Mouse (Mus musculus) midbrain, embryonic 11.5 days (tissue): ENCODE measurements around the gene Gpc6. TPM values are rescaled to one million over a fixed set of nuclear protein-coding genes. Genes with fewer than 3 reads are reported as not detected.

Source experiments
- ATAC-seq: fragments of 200-750 bp; cut with Nextera tagmentation; 2 replicates; pipeline ENCODE4 v1.8.0; 2017; ENCODE audit warnings: moderate TSS enrichment, moderate library complexity; ENCODE audit not compliant: low FRiP score
- DNase-seq: peaks from one replicate; pipeline ENCODE4 v3.0.0; 2015; ENCODE audit warnings: low spot score; ENCODE audit errors: missing footprints
- H3K27ac ChIP-seq: fragments of 300-500 bp; sonication (generic); 2 replicates; pipeline ENCODE4 v1.5.1; 2014; ENCODE audit warnings: low read depth, low read length
- H3K27me3 ChIP-seq: fragments of 300-500 bp; sonication (generic); 2 replicates; pipeline ENCODE4 v1.6.1; 2014; ENCODE audit warnings: mild to moderate bottlenecking, low read length, moderate library complexity, mixed read lengths; ENCODE audit not compliant: control insufficient read depth, insufficient read depth
- H3K36me3 ChIP-seq: fragments of 300-500 bp; sonication (generic); 2 replicates; pipeline ENCODE4 v1.6.1; 2014; ENCODE audit warnings: mild to moderate bottlenecking, low read length, moderate library complexity, mixed read lengths; ENCODE audit not compliant: control insufficient read depth, insufficient read depth
- H3K4me1 ChIP-seq: fragments of 300-500 bp; sonication (generic); 2 replicates; pipeline ENCODE4 v1.6.1; 2014; ENCODE audit warnings: low read length; ENCODE audit not compliant: control insufficient read depth, insufficient read depth
- H3K4me2 ChIP-seq: fragments of 300-500 bp; sonication (generic); 2 replicates; pipeline ENCODE4 v1.6.1; 2014; ENCODE audit warnings: mild to moderate bottlenecking, moderate library complexity
- H3K4me3 ChIP-seq: fragments of 300-500 bp; sonication (generic); 2 replicates; pipeline ENCODE4 v1.5.1; 2014; ENCODE audit warnings: low read depth, low read length
- H3K9ac ChIP-seq: fragments of 300-500 bp; sonication (generic); 2 replicates; pipeline ENCODE4 v1.6.1; 2014; ENCODE audit warnings: low read length
- H3K9me3 ChIP-seq: fragments of 300-500 bp; sonication (generic); 2 replicates; pipeline ENCODE4 v1.6.1; 2016; ENCODE audit warnings: low read length; ENCODE audit not compliant: control insufficient read depth
- WGBS: fragments of 180-500 bp; shearing (Covaris S2); extraction: QIAGEN DNeasy Blood & Tissue Kit; methylation state at CpG from one replicate; pipeline ENCODE4 v1.1.7; 2014; 5-methylcytosine and 5-hydroxymethylcytosine counted together
- polyA plus RNA-seq: library from polyadenylated mRNA; unstranded; fragments of >200 nt; fragmentation: Nextera tagmentation; extraction: Ambion mirVana; gene quantifications from 2 replicates; pipeline ENCODE4 v1.2.1, GENCODE M21; 2014

Gene Gpc6
- polyA plus RNA-seq, 1 experiment from 2014 or later = 24.6 TPM

DNA sequence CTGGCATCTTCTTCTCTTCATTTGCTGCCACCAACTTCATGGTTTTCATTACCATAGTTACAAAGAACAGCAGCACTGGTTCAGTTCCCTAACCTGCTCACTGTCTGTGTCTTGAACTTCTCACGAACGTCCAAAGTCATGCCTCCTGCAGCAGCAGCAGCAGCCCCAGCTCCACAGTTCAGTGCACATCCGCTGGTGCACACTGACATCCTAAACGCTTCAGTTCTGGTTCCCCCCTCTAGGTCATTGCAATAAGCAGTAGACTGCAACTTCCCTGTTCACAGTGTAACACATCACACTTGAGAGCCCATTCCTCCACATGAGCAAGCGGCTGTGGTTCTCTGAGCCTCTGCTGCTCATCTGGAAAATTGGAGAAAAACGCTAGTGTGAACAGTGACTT is 573.7 kb downstream of the Gpc6 start:
- Histone ChIP-seq H3K4me3 (no peak overlapping the region), H3K27ac (no peak overlapping the region), H3K36me3 (no peaks in the 10 kb centered on the region), H3K9me3 (no peaks in the 10 kb centered on the region), H3K27me3 (no peaks in the 10 kb centered on the region), H3K9ac (no peak overlapping the region), H3K4me2 (no peak overlapping the region), H3K4me1 (no peaks in the 10 kb centered on the region)
- no peak for ATAC-seq
- 82% methylated on average over 6 of the region's 6 CpGs for WGBS
- DNase-seq = no peak

- ATAC-seq (no peak), DNase-seq (no peak)
These were observed 574.2 kb downstream of the Gpc6 start for GRCm38 (mm10) chr14:117499354-117499753.

DNA sequence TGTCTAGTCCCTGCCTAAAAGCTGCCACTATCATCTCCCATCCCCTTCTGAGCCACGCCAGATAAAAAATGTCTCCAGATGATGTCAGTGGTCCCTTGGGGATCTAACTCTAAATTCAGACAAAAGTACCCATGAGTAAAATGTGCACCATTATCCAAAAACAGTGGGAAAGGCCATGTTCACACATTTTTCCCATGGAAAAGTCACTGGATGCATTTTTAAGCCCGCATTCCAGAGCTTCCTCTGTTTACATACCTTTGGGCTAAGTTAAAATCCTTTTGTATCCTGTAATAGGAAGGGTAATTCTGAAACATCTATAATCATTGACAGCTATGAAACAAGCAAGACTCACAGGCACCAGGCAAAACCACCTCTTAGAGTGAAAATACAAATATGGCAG is 589.7 kb downstream of the Gpc6 start:
- ATAC-seq (no peak), DNase-seq (no peak)
- Histone ChIP-seq H3K27me3 (no peaks in the 10 kb centered on the region), H3K9ac (no peak overlapping the region), H3K27ac (no peak overlapping the region), H3K4me2 (no peak overlapping the region), H3K4me3 (no peak overlapping the region), H3K4me1 (no peaks in the 10 kb centered on the region), H3K36me3 (no peaks in the 10 kb centered on the region), H3K9me3 (no peaks in the 10 kb centered on the region)
- 73% methylated on average over 2 of the region's 2 CpGs for WGBS

More at GRCm38 (mm10) chr14:117499354-117499753, 574.2 kb downstream of the Gpc6 start:
- Histone ChIP-seq H3K4me1 (no peaks in the 10 kb centered on the region), H3K9me3 (no peaks in the 10 kb centered on the region), H3K27me3 (no peaks in the 10 kb centered on the region), H3K4me3 (no peak overlapping the region), H3K36me3 (no peaks in the 10 kb centered on the region), H3K27ac (no peak overlapping the region), H3K4me2 (no peak overlapping the region), H3K9ac (no peak overlapping the region)
- 89% methylated on average over 4 of the region's 4 CpGs for WGBS

DNA sequence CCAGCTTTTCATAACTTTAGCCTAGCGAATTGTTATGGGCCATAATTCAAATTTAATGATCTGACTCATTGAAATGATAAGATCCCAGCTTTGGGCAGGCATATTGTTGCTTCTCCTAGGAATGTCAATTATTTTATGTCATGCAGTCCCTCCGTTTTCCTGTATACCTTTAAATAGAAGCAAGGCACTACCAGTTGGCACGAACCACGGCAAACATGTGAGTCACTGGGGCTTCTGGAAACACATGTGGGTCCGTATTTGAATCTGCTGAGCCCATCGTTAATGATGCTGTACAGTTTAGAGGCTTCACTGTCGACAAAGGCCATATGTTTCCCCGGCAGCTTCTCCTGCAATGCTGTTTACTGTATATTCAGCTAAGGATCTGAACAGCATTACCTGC is 594.5 kb downstream of the Gpc6 start:
- H3K36me3 ChIP-seq = no peaks in the 10 kb centered on the region
- H3K4me1 ChIP-seq = no peaks in the 10 kb centered on the region
- H3K27ac ChIP-seq = no peak overlapping the region
- H3K4me2 ChIP-seq = no peak overlapping the region
- no peak overlapping the region for H3K9ac ChIP-seq
- DNase-seq (no peak), ATAC-seq (no peak)
- WGBS = 92% methylated on average over 8 of the region's 8 CpGs
- no peak overlapping the region for H3K4me3 ChIP-seq
- H3K27me3 ChIP-seq = no peaks in the 10 kb centered on the region
- H3K9me3 ChIP-seq = no peaks in the 10 kb centered on the region

DNA sequence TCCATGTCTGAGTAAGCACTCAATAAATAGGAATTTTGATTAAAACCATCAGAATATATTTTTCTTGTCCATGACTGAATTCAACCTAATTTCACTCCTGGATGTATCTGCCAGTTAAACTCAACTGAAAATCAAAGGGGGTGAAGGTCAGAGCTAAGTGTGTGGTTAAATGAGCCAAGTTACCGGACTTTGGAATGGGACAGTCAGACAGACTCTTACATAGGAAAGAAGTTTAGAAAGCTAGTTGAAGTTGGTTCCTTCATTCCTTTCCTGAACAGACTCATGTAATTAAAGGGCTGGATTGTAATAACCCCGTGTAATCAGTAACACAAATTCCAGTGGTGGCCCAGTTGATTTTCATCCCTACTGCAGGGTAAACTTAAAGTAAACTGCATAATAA is 595.6 kb downstream of the Gpc6 start:
- H3K4me1 ChIP-seq = no peaks in the 10 kb centered on the region
- no peaks in the 10 kb centered on the region for H3K27me3 ChIP-seq
- ATAC-seq (no peak), DNase-seq (no peak)
- no peak overlapping the region for H3K4me2 ChIP-seq
- WGBS = 83% methylated on average over 2 of the region's 2 CpGs
- no peak overlapping the region for H3K4me3 ChIP-seq
- no peaks in the 10 kb centered on the region for H3K9me3 ChIP-seq
- no peak overlapping the region for H3K9ac ChIP-seq
- H3K27ac ChIP-seq = no peak overlapping the region
- H3K36me3 ChIP-seq = no peaks in the 10 kb centered on the region

DNA sequence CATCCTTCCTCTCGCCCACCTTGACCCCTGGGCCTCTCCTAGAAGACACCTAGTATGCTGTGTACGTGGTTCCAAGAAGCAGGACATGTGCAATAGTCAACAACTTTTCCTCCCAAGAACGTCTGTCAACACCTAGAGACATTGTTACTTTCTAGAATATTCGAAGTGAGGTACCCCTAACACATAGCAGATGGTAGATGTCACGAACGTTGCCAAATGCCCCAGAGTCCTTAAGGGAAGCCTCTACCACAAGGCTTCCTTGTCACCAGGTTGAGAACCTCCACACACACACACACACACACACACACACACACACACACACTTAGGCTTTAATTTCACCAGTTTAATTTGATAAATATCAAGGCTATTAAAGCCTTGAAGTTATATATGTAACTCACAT is 600.0 kb downstream of the Gpc6 start:
- ATAC-seq (no peak), DNase-seq (no peak)
- Histone ChIP-seq H3K27me3 (no peaks in the 10 kb centered on the region), H3K9me3 (no peaks in the 10 kb centered on the region), H3K4me1 (no peaks in the 10 kb centered on the region), H3K4me3 (no peak overlapping the region), H3K9ac (no peak overlapping the region), H3K27ac (no peak overlapping the region), H3K4me2 (no peak overlapping the region), H3K36me3 (no peaks in the 10 kb centered on the region)
- WGBS = 93% methylated on average over 6 of the region's 6 CpGs

GRCm38 (mm10) chr14:117527053-117527452 is 601.9 kb downstream of the Gpc6 start:
- Histone ChIP-seq H3K4me3 (no peak overlapping the region), H3K4me2 (no peak overlapping the region), H3K27ac (no peak overlapping the region), H3K4me1 (no peaks in the 10 kb centered on the region), H3K9ac (no peak overlapping the region), H3K27me3 (no peaks in the 10 kb centered on the region), H3K9me3 (no peaks in the 10 kb centered on the region), H3K36me3 (no peaks in the 10 kb centered on the region)
- DNase-seq = no peak
- ATAC-seq = no peak
- 93% methylated on average over 7 of the region's 7 CpGs for WGBS

- H3K27me3 ChIP-seq = no peaks in the 10 kb centered on the region
- H3K9me3 ChIP-seq = no peaks in the 10 kb centered on the region
- no peak overlapping the region for H3K9ac ChIP-seq
- no peaks in the 10 kb centered on the region for H3K36me3 ChIP-seq
- ATAC-seq = no peak
- no peak overlapping the region for H3K4me2 ChIP-seq
- no peaks in the 10 kb centered on the region for H3K4me1 ChIP-seq
- no peak for DNase-seq
- 84% methylated on average over 3 of the region's 3 CpGs for WGBS
- H3K27ac ChIP-seq = no peak overlapping the region
- H3K4me3 ChIP-seq = no peak overlapping the region
These were observed 604.3 kb downstream of the Gpc6 start for GRCm38 (mm10) chr14:117529439-117529838.

DNA sequence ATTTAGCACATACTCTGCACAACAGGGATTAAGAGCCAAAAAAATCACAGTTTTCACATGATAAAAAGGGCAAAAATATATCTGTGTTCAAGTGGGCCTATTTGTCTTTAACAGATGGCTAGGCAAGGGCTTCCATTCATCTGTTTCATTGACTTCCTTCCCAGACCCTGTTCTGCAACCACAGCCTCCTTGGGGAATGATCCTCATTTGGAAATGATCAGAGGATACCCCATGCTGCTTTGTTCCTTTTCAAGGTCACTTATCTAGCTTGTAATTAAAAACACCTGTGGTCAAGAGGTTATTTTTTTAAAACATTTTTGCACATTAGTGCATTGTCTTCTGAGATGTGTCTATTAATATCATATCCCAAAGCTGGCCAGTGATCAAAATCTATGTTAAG is 627.7 kb downstream of the Gpc6 start:
- peak; percentile 31 for DNase-seq
- Histone ChIP-seq H3K4me3 (no peak overlapping the region), H3K36me3 (no peaks in the 10 kb centered on the region), H3K27me3 (no peaks in the 10 kb centered on the region), H3K4me2 (no peak overlapping the region), H3K9ac (no peak overlapping the region), H3K9me3 (no peaks in the 10 kb centered on the region), H3K27ac (no peak overlapping the region), H3K4me1 (no peaks in the 10 kb centered on the region)
- ATAC-seq = no peak
